Mouse (Mus musculus) heart, postnatal 14 days (tissue): ENCODE measurements at regions not wholly inside any gene's neighbourhood (a gene's known extent, or its start where the extent isn't known, plus 50 kb on each side); places are given as distances from the start of the nearest gene placed in this dataset.
A peak's percentile ranks its signal among the peaks of the same experiment; 100 is the strongest.

Source experiments
- DNase-seq, 2 experiments: peaks; one replicate each; pipeline ENCODE4 v3.0.0; 2021 to 2022
- intact Hi-C: fragments of 180-260 bp; cut with DNase I; formaldehyde crosslinking; loops from one replicate; pipeline ENCODE4 v1.15.1; 2025

DNA sequence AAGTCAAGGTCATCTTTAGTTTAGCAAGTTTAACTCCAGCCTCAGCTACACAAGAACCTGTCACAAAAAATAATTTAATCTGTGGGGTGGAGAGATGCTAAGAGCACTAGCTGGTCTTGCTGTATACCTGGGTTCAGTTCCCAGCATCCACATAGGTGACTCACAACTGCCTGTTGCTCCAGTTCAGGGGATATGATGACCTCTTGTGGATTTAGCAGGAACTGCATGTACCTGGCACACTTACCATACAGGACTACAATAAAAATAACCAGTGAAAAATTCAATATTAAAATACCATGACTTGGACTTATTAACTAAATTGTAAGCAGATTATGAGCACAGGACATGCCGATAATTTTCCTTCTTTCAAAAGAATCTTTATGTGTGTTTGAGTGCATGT lies 206.1 kb upstream of the Bmper start:
- no peak for DNase-seq
- intact Hi-C loops: loop anchor here (10.0 kb wide), 1 partner anchor 302 kb away; no protein-coding TSS in a partner anchor

- intact Hi-C loops: no loop called here
- DNase-seq: no peak
Observed at GRCm38 (mm10) chr9:23024061-23024460, 198.8 kb upstream of the Bmper start.

DNA sequence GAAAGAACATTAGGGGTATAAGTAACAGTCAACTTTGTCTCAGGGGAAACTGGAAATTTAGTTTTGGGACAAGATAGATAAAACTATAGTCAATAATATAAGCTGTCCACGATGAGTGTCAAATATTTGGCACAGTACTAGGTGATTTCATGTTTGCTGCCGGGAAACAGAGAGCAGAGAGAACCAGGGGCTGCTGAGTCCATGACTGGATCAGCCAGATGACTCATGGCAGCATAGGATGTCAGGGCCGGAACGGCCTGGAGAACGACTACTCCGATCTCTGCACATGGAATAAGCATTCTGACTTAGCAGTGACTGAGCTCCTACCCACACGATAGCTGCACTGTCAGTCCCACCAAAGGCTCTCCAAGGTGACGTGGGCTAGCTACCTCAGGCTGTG lies 197.6 kb upstream of the Bmper start:
- DNase-seq: no peak
- intact Hi-C loops: no loop called here

DNA sequence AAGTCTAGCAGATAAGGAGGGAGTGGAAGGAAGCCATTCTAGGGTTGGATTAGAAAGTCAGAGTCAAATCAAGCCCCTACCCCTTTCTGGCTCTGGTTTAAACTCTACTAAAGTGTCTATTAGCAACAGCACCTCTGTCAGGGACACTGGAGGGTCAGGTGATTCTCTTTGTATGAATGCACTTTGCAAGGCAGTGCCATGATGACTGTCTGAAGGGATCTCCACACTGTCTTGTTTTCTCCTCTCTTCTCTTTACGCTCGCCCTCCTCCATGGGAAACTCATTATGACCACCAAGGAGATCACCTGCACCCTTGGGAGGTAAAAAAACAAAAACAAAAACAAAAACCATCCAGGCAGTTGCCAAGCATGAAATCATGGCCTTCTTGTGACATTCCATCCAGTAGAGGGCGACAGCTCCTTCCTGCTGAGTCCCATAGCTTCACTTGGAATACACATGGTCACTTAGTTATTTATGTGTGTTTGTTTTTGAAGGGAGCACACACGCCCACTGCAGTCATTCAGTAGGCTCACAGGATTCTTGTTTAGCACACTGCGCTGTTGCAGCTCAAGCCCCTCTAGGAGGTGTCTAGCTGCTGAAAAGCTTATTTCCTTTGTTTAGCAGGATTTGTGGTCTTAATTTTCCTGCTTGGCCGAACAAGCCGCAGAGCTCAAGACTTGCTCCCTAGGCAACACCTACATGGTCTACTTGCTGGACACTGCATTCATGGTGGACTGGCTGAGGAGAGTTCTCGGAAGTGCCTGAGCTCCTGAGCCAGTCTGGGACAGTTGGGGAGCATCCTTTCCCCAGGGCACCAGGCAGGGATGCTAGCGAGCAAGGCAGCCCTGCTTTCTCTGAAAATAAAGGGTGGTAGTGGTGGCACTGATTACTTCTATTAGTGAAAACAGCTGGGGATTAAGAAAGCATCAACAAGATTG lies 195.2 kb upstream of the Bmper start:
- peak; percentile 46 to 69 for DNase-seq
- intact Hi-C loops: loop anchor here (2.0 kb wide), 1 partner anchor 185 kb away; no protein-coding TSS in a partner anchor

GRCm38 (mm10) chr9:23029421-23029820 lies 193.5 kb upstream of the Bmper start:
- DNase-seq: no peak
- intact Hi-C loops: no loop called here

- intact Hi-C loops: no loop called here
- no peak for DNase-seq
Observed at GRCm38 (mm10) chr9:23030138-23030537, 192.7 kb upstream of the Bmper start.

GRCm38 (mm10) chr9:23030546-23030945 lies 192.3 kb upstream of the Bmper start:
- intact Hi-C loops: no loop called here
- peak in 1 of 2 experiments; percentile 26 for DNase-seq

GRCm38 (mm10) chr9:23031916-23032315 lies 191.0 kb upstream of the Bmper start:
- DNase-seq: peak in 1 of 2 experiments; percentile 16
- intact Hi-C loops: no loop called here

GRCm38 (mm10) chr9:23035306-23035705 lies 187.6 kb upstream of the Bmper start:
- intact Hi-C loops: no loop called here
- no peak for DNase-seq

DNA sequence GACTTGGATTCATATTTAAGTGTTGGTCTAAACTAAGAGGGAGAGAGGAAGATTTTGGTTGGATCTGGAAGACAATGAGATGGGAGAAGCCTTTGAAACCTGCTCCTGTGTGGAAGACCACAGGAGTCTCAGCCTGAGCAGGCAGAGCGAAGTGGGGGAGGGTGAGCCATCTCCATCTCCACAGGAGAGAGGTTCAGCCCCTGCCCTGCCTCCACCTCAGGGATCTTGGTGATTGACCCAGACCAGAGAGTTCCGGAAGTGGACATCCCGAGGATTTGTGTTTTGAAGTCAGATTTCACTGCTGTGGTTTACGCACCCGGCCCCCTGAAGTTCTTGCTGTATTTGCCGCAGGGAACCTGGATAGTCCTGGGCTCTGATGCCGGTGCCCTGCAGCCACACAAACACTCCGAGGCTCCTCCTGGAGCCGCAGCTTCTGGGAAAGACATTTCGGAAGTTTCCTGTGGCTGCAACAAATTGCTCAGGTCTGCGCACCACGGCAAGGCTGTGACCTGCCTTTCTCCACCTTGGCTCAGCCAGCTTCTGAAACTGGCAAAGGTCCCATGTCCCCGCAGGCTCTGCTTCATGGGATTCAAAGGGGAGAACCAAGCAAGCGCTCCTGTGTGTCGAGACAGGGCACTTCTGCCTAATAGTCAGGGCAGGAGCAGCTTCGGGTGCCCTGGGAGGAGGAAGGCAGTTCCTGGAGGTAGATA lies 186.8 kb upstream of the Bmper start:
- intact Hi-C loops: no loop called here
- peak in 1 of 2 experiments; percentile 24 for DNase-seq

DNA sequence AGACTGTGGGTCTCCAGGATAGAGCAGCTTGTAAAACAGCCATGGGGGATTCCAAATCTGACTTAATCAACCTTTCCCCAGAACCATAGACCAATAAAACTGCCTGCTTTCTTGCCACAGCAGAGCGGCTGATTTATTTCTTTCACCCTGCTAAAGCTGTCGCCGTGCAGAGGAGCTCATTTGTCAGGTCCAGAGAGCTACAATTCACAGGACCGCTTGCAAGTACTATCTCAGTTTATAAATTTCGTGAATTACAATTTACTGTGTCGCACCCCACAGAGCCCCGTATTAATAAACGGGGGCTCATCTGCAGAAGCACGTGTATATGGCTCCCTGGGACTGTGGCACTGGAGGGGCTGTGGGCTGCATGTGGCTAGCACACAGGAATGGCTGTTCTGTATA lies 185.4 kb upstream of the Bmper start:
- no peak for DNase-seq
- intact Hi-C loops: no loop called here

DNA sequence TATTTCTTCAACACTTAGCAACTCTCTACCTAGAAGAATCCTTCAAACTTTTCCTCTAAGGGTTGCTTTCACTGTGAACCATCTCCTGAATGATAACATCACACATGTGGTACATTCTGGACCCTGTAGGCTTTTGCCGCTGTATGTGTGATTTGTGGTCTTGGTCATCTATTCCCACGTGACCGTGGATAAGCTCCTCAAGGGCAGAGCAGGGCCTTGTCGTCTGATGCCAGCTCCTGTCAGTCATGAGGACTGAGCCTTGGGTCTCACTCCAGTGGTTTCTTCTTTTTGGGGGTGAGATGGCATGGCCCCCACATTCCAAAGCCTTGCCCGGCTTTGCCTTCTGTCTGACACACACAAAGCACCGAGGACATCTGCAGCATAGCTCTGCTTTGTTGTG lies 183.3 kb upstream of the Bmper start:
- intact Hi-C loops: no loop called here
- DNase-seq: no peak

GRCm38 (mm10) chr9:23041025-23041424 lies 181.9 kb upstream of the Bmper start:
- intact Hi-C loops: no loop called here
- DNase-seq: no peak

- no peak for DNase-seq
- intact Hi-C loops: no loop called here
Observed at GRCm38 (mm10) chr9:23041537-23042472, 181.1 kb upstream of the Bmper start.

- DNase-seq: no peak
- intact Hi-C loops: no loop called here
Observed at GRCm38 (mm10) chr9:23043006-23043405, 179.9 kb upstream of the Bmper start.

DNA sequence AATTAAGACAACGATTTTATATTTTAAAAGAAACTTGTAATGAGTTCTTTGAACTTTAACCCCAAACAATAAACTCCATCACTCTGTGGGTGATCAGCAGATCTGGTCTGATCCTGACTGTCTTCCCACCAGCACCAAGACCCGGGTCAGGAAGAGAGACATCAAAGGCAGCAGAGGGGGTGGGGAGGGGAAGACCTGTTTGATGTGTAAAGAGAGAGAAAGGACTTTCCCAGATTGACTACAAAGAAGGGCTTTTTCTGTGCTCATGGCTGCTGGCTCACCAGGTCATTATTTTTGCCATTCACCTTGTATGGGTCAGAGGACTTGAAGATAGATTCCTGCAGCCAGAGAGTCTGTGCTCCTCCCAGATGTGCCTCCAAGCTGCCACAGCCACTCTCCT lies 177.4 kb upstream of the Bmper start:
- DNase-seq: no peak
- intact Hi-C loops: no loop called here

- intact Hi-C loops: no loop called here
- DNase-seq: peak; percentile 10 to 24
Observed at GRCm38 (mm10) chr9:23050751-23051150, 172.1 kb upstream of the Bmper start.

- intact Hi-C loops: no loop called here
- DNase-seq: no peak
Observed at GRCm38 (mm10) chr9:23059526-23059925, 163.3 kb upstream of the Bmper start.

DNA sequence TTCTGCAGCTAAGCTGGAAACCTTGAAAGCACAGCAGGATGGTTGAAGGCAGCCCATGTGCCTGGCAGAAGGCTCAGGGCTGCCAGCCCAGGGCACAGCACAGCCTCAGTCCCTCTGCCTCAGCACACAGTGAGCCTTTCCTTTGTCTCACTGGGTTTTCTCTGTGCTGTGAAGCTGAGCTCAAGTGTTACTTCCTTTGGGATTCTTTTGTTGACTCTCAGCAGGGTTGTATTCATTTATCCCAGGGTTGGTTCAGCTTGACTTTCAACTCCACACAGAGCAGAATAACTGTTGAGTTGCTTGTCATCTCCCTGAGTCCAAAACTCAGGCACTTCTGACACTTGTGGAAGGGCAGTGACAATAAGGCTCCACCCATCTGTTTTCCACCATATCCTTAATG lies 162.3 kb upstream of the Bmper start:
- intact Hi-C loops: no loop called here
- no peak for DNase-seq

GRCm38 (mm10) chr9:23061179-23061929 lies 161.5 kb upstream of the Bmper start:
- no peak for DNase-seq
- intact Hi-C loops: no loop called here
